Mouse (Mus musculus) 3134 (cell line): ENCODE results near the gene Olfr832.
"Not testable (repeated sequence)": the region's sequence is repeated elsewhere in the genome, so short reads cannot be mapped to it uniquely, and the experiment has no call there.

Source experiments
- DNase-seq: peaks from one replicate; pipeline ENCODE4 v3.0.0-alpha.2; 2011; ENCODE audit warnings: low spot score; ENCODE audit not compliant: insufficient read length; ENCODE audit errors: extremely low read depth

The Olfr832 gene

DNA sequence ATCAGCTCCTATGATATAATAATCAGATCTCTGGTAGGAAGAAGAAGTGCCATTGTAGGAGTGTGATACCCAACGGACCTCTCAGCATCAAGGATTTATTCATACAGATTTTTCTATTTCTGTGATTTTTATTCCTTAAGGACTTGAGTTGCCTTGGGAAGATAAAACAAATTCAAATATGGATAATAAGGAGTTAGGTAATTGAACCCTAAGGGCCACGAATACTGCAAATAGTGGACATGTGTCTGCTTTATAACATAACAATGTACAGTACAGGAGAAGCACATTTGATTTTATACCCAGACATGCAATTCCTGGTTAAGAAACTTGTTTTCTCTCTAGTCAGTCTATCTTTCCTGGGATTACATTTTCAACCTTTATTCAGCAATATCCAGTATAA is at the start of gene Olfr832:
TSS of gene Olfr832 (plus strand) at position 301 of the 400 bp plus-strand sequence.
- DNase-seq, result not testable (repeated sequence)

DNA sequence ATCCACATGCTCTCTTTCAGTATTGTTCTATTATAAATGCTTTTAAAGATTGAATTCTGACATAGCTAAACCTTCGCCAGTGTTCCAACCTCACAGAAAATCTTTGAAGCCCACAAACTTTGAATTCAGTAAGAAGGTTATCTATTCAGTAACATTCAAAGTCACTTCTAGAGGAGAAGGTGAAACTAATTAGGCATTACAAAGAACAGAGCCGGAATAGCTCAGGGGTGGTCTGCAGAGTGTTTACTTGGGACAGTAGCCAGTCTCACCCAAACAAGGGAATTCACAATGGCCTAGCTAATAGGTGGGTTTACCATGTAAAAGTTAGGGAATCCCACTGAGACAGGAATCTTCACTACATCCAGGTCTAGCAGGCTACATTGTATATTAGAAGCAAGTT is 29.2 kb upstream of the Olfr832 start:
- not testable (repeated sequence) for DNase-seq

DNA sequence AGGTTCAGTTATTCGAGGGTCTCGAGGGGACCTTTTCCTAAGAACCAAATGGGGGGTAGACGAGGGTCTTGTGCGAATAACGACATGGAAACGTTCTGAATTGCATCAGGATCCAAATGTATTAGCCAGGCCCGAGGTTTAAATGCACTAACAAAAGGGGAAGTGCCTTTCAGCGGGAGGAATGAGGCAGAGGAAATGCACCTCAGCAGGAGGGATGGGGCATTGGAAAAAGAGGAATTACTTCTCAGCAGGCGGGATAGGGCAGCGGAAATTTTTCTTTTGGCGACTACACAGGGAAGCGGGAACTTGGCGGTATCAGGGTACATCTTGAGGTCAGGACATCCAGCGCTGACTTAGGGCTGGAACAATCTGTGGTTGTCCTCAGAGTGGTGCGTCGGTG is 9.0 kb upstream of the Olfr832 start:
- DNase-seq, result not testable (repeated sequence)

DNA sequence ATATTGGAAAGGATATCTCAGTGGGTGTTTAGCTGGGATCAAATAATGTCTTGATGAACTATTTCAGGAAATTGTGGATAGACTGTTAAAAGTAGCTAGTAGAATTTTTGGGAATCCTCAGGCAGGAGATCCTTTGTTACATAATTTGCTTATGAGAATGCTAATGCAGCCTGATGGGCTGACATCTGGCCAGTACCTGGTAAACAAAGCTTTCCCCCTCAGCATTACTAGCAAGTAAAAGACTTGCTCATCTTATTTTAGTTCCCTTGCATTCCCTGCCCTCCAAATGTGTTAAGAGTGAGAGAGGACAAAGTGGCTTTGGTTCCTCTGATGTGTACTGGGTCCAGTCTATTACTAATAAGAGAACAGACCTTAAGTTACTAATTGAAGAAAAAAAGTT is 25.1 kb downstream of the Olfr832 start:
- DNase-seq, result no peak

DNA sequence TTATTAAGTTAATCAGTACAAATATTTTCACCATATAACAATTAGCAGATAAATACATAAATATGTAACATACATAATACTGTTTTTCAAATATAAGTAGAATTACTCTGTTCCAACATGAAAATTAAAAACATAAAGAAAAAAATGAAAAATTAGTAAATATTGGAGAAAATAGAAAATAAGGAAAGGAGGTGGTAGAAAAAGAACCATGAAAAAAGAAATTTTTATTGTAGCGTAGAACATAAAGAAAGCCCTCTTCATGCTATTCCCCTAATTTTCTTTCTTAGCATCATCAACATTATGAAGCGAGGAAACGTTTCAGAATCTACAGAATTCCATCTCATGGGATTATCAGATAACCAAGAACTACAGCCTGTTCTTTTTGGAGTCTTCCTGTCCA is 50.8 kb downstream of the Olfr832 start, which contains the start of gene Olfr834:
TSS of gene Olfr834 (plus strand) at position 301 of the 400 bp plus-strand sequence.
- DNase-seq, result no peak
